Mouse (Mus musculus): ENCODE measurements around the gene 4930452B06Rik.

- TF ChIP-seq POLR2A (IDR thresholded peaks at IDR 0.05; ENCODE audit: low read depth, low read length) (no peak), CTCF (conservative IDR thresholded peaks at IDR 0.05 in 1 of 2, IDR thresholded peaks at IDR 0.05 in 1 of 2; ENCODE audit: low read depth in 2 of 2, low read length in 2 of 2) (no peak), CHD2 (IDR thresholded peaks at IDR 0.05; ENCODE audit: low read length) (no peak), USF2 (conservative IDR thresholded peaks at IDR 0.05; ENCODE audit: low read depth, low read length) (no peak), RCOR1 (conservative IDR thresholded peaks at IDR 0.05; ENCODE audit: low read depth, low read length) (no peak), ZMIZ1 (IDR thresholded peaks at IDR 0.05; ENCODE audit: low read depth, low read length) (no peak), USF1 (IDR thresholded peaks at IDR 0.05; ENCODE audit: low read depth, low read length) (no peak), EP300 (IDR thresholded peaks at IDR 0.05; ENCODE audit: low read length) (no peak)
Measured at GRCm38 (mm10) chr14:8504206-8504605, 161.8 kb downstream of the 4930452B06Rik start.
